Mouse (Mus musculus): ENCODE results near the gene Thbs2. TPM values are rescaled to one million over a fixed set of nuclear protein-coding genes. Genes with fewer than 3 reads are reported as not detected.

Thbs2 gene
- polyA plus RNA-seq, 1 experiment from 2014 or later = 3.1 TPM

DNA sequence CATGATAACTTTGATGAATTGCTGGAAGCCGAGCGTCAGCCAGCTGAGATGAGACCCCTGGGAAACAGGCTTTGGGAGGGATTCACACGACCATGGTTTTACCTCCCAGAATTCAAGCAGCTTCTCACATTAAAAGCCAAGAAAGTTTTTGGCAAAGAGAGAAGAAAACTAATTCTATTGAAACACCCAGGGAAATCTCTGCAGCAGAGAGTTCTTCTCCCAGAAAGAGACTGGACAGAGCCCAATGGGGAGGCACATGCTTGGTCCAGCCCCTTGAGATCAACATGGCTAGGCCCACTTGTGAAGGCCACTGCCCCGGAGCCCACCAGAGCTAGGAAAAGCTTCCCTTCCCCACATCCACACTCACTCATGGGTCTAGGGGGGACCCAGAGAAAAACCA is 26.9 kb upstream of the Thbs2 start:
- Histone ChIP-seq H3K9ac (ENCODE audit: low read depth, low read length) (no peak overlapping the region), H3K4me3 (ENCODE audit: low read depth, low read length) (no peak overlapping the region), H3K4me2 (ENCODE audit: low read length) (no peak overlapping the region), H3K27me3 (ENCODE audit: control insufficient read depth, insufficient read depth, low read depth, low read length) (no peaks in the 10 kb centered on the region), H3K27ac (ENCODE audit: low read length) (no peak overlapping the region), H3K4me1 (ENCODE audit: control insufficient read depth, insufficient read depth, low read length) (no peaks in the 10 kb centered on the region), H3K36me3 (ENCODE audit: control insufficient read depth, insufficient read depth, low read length) (no peaks in the 10 kb centered on the region), H3K9me3 (replicated peaks; ENCODE audit: control insufficient read depth, low read length, poor library complexity, severe bottlenecking) (no peaks in the 10 kb centered on the region)
- ATAC-seq = no peak
- WGBS = 92% methylated on average over 4 of the region's 4 CpGs

DNA sequence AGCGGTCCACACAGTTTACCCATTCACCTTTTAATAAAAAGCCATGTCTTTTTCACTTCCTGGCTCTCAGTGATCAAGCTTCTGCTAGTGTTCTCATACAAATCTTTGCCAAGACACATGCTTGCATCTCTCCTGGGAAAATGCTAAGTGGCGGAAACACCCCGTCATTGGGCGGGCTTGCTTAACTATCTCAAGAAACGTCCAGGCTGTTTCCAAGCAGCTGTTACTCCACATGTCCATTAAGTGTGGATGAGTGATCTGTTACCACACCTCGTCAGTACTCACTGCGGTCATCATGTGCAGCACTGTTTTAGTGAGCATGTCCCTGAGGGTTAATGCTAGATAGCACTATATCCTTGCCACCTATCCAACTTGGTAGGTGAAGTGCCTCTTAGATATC is 26.2 kb upstream of the Thbs2 start:
- 87% methylated on average over 7 of the region's 7 CpGs for WGBS

DNA sequence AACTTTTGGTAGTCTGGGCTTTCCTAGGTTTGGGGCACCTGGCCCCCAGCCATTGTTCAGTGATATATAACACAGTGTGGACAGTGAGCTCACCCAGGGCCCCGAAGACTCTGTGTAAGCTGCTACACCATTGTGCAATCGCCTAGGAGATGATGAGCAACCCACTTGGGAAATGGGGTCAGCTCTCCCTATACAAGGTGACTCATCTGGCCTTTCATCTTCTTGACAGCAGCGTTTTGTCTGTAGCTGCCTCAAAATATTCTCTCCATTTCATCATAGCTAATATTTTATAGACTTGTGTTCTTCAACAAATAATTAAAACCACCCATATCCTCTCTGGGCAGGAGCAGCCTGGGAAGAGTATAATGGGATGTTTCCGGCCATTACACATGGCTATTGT is 24.8 kb upstream of the Thbs2 start:
- Histone ChIP-seq H3K9ac (ENCODE audit: low read depth, low read length) (no peak overlapping the region), H3K4me1 (ENCODE audit: control insufficient read depth, insufficient read depth, low read length) (no peaks in the 10 kb centered on the region), H3K36me3 (ENCODE audit: control insufficient read depth, insufficient read depth, low read length) (no peaks in the 10 kb centered on the region), H3K4me2 (ENCODE audit: low read length) (no peak overlapping the region), H3K9me3 (replicated peaks; ENCODE audit: control insufficient read depth, low read length, poor library complexity, severe bottlenecking) (no peaks in the 10 kb centered on the region), H3K4me3 (ENCODE audit: low read depth, low read length) (no peak overlapping the region), H3K27ac (ENCODE audit: low read length) (no peak overlapping the region), H3K27me3 (ENCODE audit: control insufficient read depth, insufficient read depth, low read depth, low read length) (no peaks in the 10 kb centered on the region)
- 57% methylated on average over 4 of the region's 4 CpGs for WGBS
- ATAC-seq = no peak

More for the DNA sequence above, 26.2 kb upstream of the Thbs2 start:
- Histone ChIP-seq H3K4me3 (ENCODE audit: low read depth, low read length) (no peak overlapping the region), H3K4me2 (ENCODE audit: low read length) (no peak overlapping the region), H3K9me3 (replicated peaks; ENCODE audit: control insufficient read depth, low read length, poor library complexity, severe bottlenecking) (no peaks in the 10 kb centered on the region), H3K4me1 (ENCODE audit: control insufficient read depth, insufficient read depth, low read length) (no peaks in the 10 kb centered on the region), H3K36me3 (ENCODE audit: control insufficient read depth, insufficient read depth, low read length) (no peaks in the 10 kb centered on the region), H3K9ac (ENCODE audit: low read depth, low read length) (no peak overlapping the region), H3K27me3 (ENCODE audit: control insufficient read depth, insufficient read depth, low read depth, low read length) (no peaks in the 10 kb centered on the region), H3K27ac (ENCODE audit: low read length) (no peak overlapping the region)
- no peak for ATAC-seq

DNA sequence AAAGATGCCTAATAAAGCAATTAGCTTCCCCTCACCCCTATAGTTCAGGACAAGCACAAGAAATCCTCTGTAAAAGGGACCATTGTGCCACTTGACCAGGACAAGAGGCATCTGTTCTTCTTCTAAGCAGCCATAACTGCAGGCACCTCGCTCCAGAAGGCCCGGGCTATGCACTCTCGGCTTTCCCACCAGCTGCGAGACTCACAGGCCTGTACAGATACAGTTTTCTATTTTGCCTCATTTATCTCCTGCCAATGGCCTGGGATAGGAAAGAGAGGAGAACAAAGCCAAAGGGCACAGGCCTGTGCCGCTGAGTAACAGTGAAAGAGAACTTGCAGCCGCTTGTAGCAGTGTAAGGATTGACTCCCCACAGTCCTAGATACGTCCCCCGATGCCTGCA is 20.7 kb upstream of the Thbs2 start:
- no peaks in the 10 kb centered on the region for H3K9me3 ChIP-seq (replicated peaks; ENCODE audit: control insufficient read depth, low read length, poor library complexity, severe bottlenecking)
- ATAC-seq = 0 out of 2 replicates have a peak, but pooled peaks have one; percentile 11

DNA sequence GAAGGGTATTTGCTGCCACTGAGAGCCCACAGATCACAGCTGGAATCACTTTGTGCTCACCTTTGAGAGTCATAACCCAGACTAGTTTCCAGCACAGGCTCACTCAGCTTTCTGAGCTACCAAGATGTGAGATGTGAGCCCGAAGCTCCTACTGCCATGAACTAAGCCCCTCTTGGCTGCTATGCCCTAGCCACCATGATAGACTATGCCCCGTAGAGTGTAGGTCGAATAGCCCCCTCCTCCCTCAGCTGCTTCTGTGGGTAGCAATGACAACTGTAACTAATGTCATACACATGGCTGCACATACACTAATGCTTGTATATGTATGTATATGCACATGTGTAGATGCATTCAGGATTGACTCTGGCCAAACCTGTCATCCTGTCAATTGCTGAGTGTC is 20.3 kb upstream of the Thbs2 start:
- Histone ChIP-seq H3K4me2 (ENCODE audit: low read length) (no peak overlapping the region), H3K4me3 (ENCODE audit: low read depth, low read length) (no peak overlapping the region), H3K36me3 (ENCODE audit: control insufficient read depth, insufficient read depth, low read length) (no peaks in the 10 kb centered on the region), H3K9ac (ENCODE audit: low read depth, low read length) (no peak overlapping the region), H3K27me3 (ENCODE audit: control insufficient read depth, insufficient read depth, low read depth, low read length) (no peaks in the 10 kb centered on the region), H3K4me1 (ENCODE audit: control insufficient read depth, insufficient read depth, low read length) (no peaks in the 10 kb centered on the region), H3K27ac (ENCODE audit: low read length) (no peak overlapping the region), H3K9me3 (replicated peaks; ENCODE audit: control insufficient read depth, low read length, poor library complexity, severe bottlenecking) (no peaks in the 10 kb centered on the region)
- 81% methylated on average over 3 of the region's 3 CpGs for WGBS
- ATAC-seq = 0 out of 2 replicates have a peak, but pooled peaks have one; percentile 17

More for the DNA sequence above, 20.7 kb upstream of the Thbs2 start:
- Histone ChIP-seq H3K4me2 (ENCODE audit: low read length) (no peak overlapping the region), H3K4me3 (ENCODE audit: low read depth, low read length) (no peak overlapping the region), H3K27me3 (ENCODE audit: control insufficient read depth, insufficient read depth, low read depth, low read length) (no peaks in the 10 kb centered on the region), H3K9ac (ENCODE audit: low read depth, low read length) (no peak overlapping the region), H3K27ac (ENCODE audit: low read length) (no peak overlapping the region), H3K36me3 (ENCODE audit: control insufficient read depth, insufficient read depth, low read length) (no peaks in the 10 kb centered on the region), H3K4me1 (ENCODE audit: control insufficient read depth, insufficient read depth, low read length) (no peaks in the 10 kb centered on the region)
- 52% methylated on average over 8 of the region's 8 CpGs for WGBS

DNA sequence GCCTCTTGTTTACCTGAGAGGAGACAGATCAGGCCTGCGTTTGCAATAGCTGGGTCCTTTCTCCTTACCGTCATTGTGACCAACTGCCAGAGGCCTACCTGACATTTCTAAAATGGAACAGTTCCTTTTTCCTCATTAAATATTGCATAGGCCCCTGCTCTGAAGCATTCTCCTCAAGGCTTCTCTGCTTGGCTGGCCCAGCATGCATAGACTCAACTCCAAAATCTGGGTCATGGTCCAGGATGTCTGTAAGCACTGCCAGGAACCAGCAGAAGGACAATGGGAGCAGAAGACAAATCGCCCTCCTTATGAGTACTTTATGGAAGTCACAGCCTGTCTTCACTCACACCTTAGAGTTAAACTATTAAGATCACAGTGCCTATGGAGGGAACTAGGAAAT is 17.7 kb upstream of the Thbs2 start:
- no peak for ATAC-seq
- H3K9me3 ChIP-seq (replicated peaks; ENCODE audit: control insufficient read depth, low read length, poor library complexity, severe bottlenecking) = no peaks in the 10 kb centered on the region
- no peak overlapping the region for H3K4me2 ChIP-seq (ENCODE audit: low read length)
- no peak overlapping the region for H3K4me3 ChIP-seq (ENCODE audit: low read depth, low read length)
- H3K27ac ChIP-seq (ENCODE audit: low read length) = no peak overlapping the region
- no peaks in the 10 kb centered on the region for H3K4me1 ChIP-seq (ENCODE audit: control insufficient read depth, insufficient read depth, low read length)
- 88% methylated on average over 3 of the region's 3 CpGs for WGBS
- H3K27me3 ChIP-seq (ENCODE audit: control insufficient read depth, insufficient read depth, low read depth, low read length) = no peaks in the 10 kb centered on the region
- H3K9ac ChIP-seq (ENCODE audit: low read depth, low read length) = no peak overlapping the region
- H3K36me3 ChIP-seq (ENCODE audit: control insufficient read depth, insufficient read depth, low read length) = no peaks in the 10 kb centered on the region

DNA sequence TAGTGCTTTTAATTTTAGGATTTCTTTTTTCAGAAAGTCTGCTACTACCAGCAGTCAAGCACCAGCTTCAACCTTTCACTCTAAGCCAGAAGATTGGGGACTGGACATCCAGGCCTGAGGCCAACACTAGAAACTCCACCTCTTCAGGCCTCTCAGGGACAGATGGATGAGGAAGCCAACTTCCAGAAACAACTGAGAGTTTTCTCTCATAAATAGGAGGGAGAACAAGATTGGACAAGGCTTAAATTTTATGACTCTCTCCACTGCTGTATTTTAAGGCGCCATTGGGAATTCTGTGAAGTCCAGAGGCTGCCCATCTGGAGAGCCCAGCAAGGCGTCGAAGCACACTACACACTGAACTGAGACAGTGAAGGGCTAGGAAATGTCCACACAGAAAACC is 17.0 kb upstream of the Thbs2 start:
- Histone ChIP-seq H3K4me2 (ENCODE audit: low read length) (no peak overlapping the region), H3K36me3 (ENCODE audit: control insufficient read depth, insufficient read depth, low read length) (no peaks in the 10 kb centered on the region), H3K27ac (ENCODE audit: low read length) (no peak overlapping the region), H3K4me3 (ENCODE audit: low read depth, low read length) (no peak overlapping the region), H3K4me1 (ENCODE audit: control insufficient read depth, insufficient read depth, low read length) (no peaks in the 10 kb centered on the region), H3K27me3 (ENCODE audit: control insufficient read depth, insufficient read depth, low read depth, low read length) (no peaks in the 10 kb centered on the region), H3K9ac (ENCODE audit: low read depth, low read length) (no peak overlapping the region), H3K9me3 (replicated peaks; ENCODE audit: control insufficient read depth, low read length, poor library complexity, severe bottlenecking) (no peaks in the 10 kb centered on the region)
- ATAC-seq = no peak
- 92% methylated on average over 3 of the region's 3 CpGs for WGBS

DNA sequence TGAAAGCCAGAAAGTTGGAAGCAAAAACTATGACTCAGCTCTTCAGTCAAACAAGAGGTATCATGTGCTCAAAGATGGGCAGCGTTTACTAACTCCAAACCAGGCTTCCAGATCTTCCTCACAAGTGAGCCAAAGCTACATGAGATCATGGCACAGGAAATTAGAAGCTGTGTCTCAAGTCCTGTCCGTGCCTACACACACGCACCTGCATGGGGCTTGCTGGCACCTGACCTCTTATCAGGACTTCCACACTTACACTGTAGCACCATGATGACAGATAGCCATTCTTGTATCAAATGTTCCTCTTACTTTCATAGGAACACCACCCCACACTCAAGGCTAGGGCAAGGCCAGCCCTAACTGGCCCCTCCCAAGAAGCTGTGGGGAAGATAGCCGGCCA is 12.0 kb upstream of the Thbs2 start:
- H3K4me2 ChIP-seq (ENCODE audit: low read length) = no peak overlapping the region
- H3K4me1 ChIP-seq (ENCODE audit: control insufficient read depth, insufficient read depth, low read length) = no peaks in the 10 kb centered on the region
- H3K27me3 ChIP-seq (ENCODE audit: control insufficient read depth, insufficient read depth, low read depth, low read length) = no peaks in the 10 kb centered on the region
- 93% methylated on average over 4 of the region's 4 CpGs for WGBS
- H3K36me3 ChIP-seq (ENCODE audit: control insufficient read depth, insufficient read depth, low read length) = no peaks in the 10 kb centered on the region
- H3K4me3 ChIP-seq (ENCODE audit: low read depth, low read length) = no peak overlapping the region
- no peaks in the 10 kb centered on the region for H3K9me3 ChIP-seq (replicated peaks; ENCODE audit: control insufficient read depth, low read length, poor library complexity, severe bottlenecking)
- H3K9ac ChIP-seq (ENCODE audit: low read depth, low read length) = no peak overlapping the region
- ATAC-seq = no peak
- no peak overlapping the region for H3K27ac ChIP-seq (ENCODE audit: low read length)

DNA sequence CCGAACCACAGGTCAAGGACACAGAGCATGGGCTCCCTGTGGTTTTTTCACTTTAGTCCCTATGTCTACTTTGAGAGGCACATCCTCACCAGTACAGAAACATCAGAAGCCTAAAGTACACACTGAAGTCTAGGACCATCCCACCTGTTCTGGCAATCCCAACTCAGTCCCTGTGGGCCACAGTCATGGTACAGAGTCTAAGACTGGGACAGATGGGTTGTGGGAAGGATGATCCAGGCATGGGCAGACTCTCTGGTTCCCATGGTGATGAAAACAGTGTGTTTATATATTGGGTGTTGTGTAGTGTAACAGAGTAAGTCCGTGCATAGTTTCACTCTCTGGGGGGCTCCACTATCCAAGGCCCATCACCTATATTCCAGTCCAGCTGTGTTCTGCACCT is 11.4 kb upstream of the Thbs2 start:
- Histone ChIP-seq H3K27me3 (ENCODE audit: control insufficient read depth, insufficient read depth, low read depth, low read length) (no peaks in the 10 kb centered on the region), H3K36me3 (ENCODE audit: control insufficient read depth, insufficient read depth, low read length) (no peaks in the 10 kb centered on the region), H3K4me2 (ENCODE audit: low read length) (no peak overlapping the region), H3K4me3 (ENCODE audit: low read depth, low read length) (no peak overlapping the region), H3K9ac (ENCODE audit: low read depth, low read length) (no peak overlapping the region), H3K4me1 (ENCODE audit: control insufficient read depth, insufficient read depth, low read length) (no peaks in the 10 kb centered on the region), H3K27ac (ENCODE audit: low read length) (no peak overlapping the region), H3K9me3 (replicated peaks; ENCODE audit: control insufficient read depth, low read length, poor library complexity, severe bottlenecking) (no peaks in the 10 kb centered on the region)
- no peak for ATAC-seq
- 91% methylated on average over 2 of the region's 2 CpGs for WGBS

DNA sequence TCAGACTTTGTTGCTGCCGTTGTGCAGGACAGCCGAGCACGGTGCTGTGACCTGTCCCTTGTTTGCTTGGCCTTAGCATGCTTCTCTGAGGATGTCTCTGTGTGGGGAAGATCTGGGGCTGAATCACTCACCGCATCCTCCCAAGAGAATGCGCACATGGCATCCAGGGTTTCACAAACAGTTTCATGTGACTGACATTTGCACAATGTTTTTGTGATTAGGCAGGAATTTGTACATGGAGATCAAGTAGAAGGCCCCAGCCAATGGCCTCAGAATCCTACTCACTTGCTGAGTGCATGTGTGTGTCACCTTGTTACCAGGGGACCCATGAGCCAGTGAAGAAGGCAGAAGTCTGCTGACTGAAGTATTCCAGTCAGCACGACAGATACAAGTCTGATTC is 9.7 kb upstream of the Thbs2 start:
- Histone ChIP-seq H3K27ac (ENCODE audit: low read length) (no peak overlapping the region), H3K4me1 (ENCODE audit: control insufficient read depth, insufficient read depth, low read length) (no peaks in the 10 kb centered on the region), H3K4me3 (ENCODE audit: low read depth, low read length) (no peak overlapping the region), H3K4me2 (ENCODE audit: low read length) (no peak overlapping the region), H3K9ac (ENCODE audit: low read depth, low read length) (no peak overlapping the region), H3K9me3 (replicated peaks; ENCODE audit: control insufficient read depth, low read length, poor library complexity, severe bottlenecking) (no peaks in the 10 kb centered on the region), H3K36me3 (ENCODE audit: control insufficient read depth, insufficient read depth, low read length) (no peaks in the 10 kb centered on the region), H3K27me3 (ENCODE audit: control insufficient read depth, insufficient read depth, low read depth, low read length) (no peaks in the 10 kb centered on the region)
- 80% methylated on average over 6 of the region's 6 CpGs for WGBS
- ATAC-seq = no peak
